Mouse (Mus musculus) midbrain, postnatal 0 days (tissue): ENCODE data around the gene Pcca. TPM values are rescaled to one million over a fixed set of nuclear protein-coding genes. Genes with fewer than 3 reads are reported as not detected.

Source experiments
- ATAC-seq: fragments of 200-750 bp; cut with Nextera tagmentation; 2 replicates; pipeline ENCODE4 v1.8.0; 2017; ENCODE audit warnings: moderate number of reproducible peaks, mild to moderate bottlenecking, moderate TSS enrichment, moderate library complexity; ENCODE audit not compliant: low FRiP score
- DNase-seq: peaks from one replicate; pipeline ENCODE4 v3.0.0-alpha.2; 2015; ENCODE audit warnings: low spot score
- H3K27ac ChIP-seq: fragments of 300-500 bp; sonication (generic); 2 replicates; pipeline ENCODE4 v1.5.1; 2014; ENCODE audit warnings: low read depth, mild to moderate bottlenecking, low read length, mixed read lengths
- H3K27me3 ChIP-seq: fragments of 300-500 bp; sonication (generic); 2 replicates; pipeline ENCODE4 v1.6.1; 2014; ENCODE audit warnings: low read length, control low read depth, mixed read lengths; ENCODE audit not compliant: insufficient read depth
- H3K36me3 ChIP-seq: fragments of 300-500 bp; sonication (generic); 2 replicates; pipeline ENCODE4 v1.6.1; 2014; ENCODE audit warnings: low read length, control low read depth, mixed read lengths; ENCODE audit not compliant: insufficient read depth
- H3K4me1 ChIP-seq: fragments of 300-500 bp; sonication (generic); 2 replicates; pipeline ENCODE4 v1.6.1; 2014; ENCODE audit warnings: mild to moderate bottlenecking, control low read depth, antibody characterized with exemption, low read length, mixed read lengths; ENCODE audit not compliant: insufficient read depth
- H3K4me2 ChIP-seq: fragments of 300-500 bp; sonication (generic); 2 replicates; pipeline ENCODE4 v1.6.1; 2014; ENCODE audit warnings: low read depth, mild to moderate bottlenecking, low read length, mixed read lengths; ENCODE audit not compliant: poor library complexity, severe bottlenecking
- H3K4me3 ChIP-seq: fragments of 300-500 bp; sonication (generic); 2 replicates; pipeline ENCODE4 v1.5.1; 2014; ENCODE audit warnings: low read depth, mild to moderate bottlenecking, low read length, moderate library complexity
- H3K9ac ChIP-seq: fragments of 300-500 bp; sonication (generic); replicated peaks from 2 replicates; pipeline ENCODE4 v1.6.1; 2014; ENCODE audit warnings: mild to moderate bottlenecking, low read length, moderate library complexity, mixed read lengths; ENCODE audit not compliant: poor library complexity, severe bottlenecking
- H3K9me3 ChIP-seq: fragments of 300-500 bp; sonication (generic); 2 replicates; pipeline ENCODE4 v1.6.1; 2016; ENCODE audit warnings: low read length, control low read depth
- CTCF ChIP-seq: IDR thresholded peaks from 2 replicates; pipeline ENCODE4 v1.5.1; 2016; ENCODE audit warnings: antibody characterized with exemption, mild to moderate bottlenecking
- WGBS: fragments of 180-500 bp; shearing (Covaris S2); extraction: QIAGEN DNeasy Blood & Tissue Kit; methylation state at CpG from one replicate; pipeline ENCODE4 v1.1.7; 2014; 5-methylcytosine and 5-hydroxymethylcytosine counted together
- polyA plus RNA-seq: library from polyadenylated mRNA; unstranded; fragments of >200 nt; fragmentation: Nextera tagmentation; extraction: Ambion mirVana; gene quantifications from 2 replicates; pipeline ENCODE4 v1.2.1, GENCODE M21; 2015
- total RNA-seq: library from RNA; depleted of rRNA; stranded (reverse); fragments of >200 nt; gene quantifications from 2 replicates; pipeline ENCODE4 v1.2.3, GENCODE M21; 2014

Gene Pcca
- total and polyA plus RNA-seq, 2 experiments from 2014 or later: 16.7 to 27.2 TPM

- TF ChIP-seq CTCF: no peak
- DNase-seq: no peak
- Histone ChIP-seq H3K9me3 (no peaks in the 10 kb centered on the region), H3K4me3 (no peak overlapping the region), H3K27ac (no peak overlapping the region), H3K4me2 (no peak overlapping the region), H3K9ac (no peak overlapping the region), H3K27me3 (no peaks in the 10 kb centered on the region), H3K4me1 (no peaks in the 10 kb centered on the region; the same call in 1 of the 2 replicates), H3K36me3 (no peaks in the 10 kb centered on the region)
- WGBS: 79% methylated on average over 6 of the region's 6 CpGs
- ATAC-seq: no peak
Observed at GRCm38 (mm10) chr14:122869831-122870230, 335.7 kb downstream of the Pcca start.

DNA sequence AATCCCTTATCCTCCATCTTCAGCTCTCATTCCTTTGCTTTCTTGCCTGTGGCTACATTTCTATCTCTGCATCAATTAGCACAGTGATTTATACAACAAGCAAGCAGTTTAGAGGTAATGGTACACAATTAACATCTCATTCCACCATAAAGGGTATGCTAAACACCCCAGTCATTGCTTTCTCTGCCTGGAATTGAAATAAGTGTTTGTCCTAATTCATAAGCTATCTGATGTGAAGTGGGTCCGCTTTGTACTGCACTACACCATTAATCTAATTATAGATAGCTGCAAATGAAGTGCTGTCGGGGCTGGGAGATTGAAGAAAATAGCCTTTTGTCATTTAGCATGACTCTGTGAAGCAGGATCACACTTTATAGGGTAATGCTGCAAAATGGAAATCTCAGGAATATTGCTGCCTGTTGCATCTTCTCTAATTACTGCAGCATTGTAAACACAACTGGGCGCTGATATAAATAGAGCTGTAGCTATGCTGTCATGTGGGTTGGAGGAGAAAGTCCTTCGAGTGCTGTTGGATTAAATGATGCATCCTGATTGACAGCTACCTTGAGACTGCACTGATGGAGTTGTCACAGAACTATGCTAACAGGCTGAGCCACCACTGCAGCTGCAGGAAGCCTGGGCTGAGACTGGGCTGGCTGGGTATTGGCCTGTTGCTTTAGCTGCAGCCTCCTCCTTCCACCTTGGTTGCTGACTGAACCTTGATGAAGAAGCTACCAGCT is 337.9 kb downstream of the Pcca start:
- Histone ChIP-seq H3K27ac (no peak overlapping the region), H3K4me2 (no peak overlapping the region), H3K4me3 (no peak overlapping the region), H3K36me3 (no peaks in the 10 kb centered on the region), H3K4me1 (no peaks in the 10 kb centered on the region; the same call in 1 of the 2 replicates), H3K27me3 (no peaks in the 10 kb centered on the region), H3K9ac (no peak overlapping the region), H3K9me3 (no peaks in the 10 kb centered on the region)
- DNase-seq (no peak), ATAC-seq (no peak)
- TF ChIP-seq CTCF: no peak
- 35% methylated on average over 4 of the region's 4 CpGs for WGBS

DNA sequence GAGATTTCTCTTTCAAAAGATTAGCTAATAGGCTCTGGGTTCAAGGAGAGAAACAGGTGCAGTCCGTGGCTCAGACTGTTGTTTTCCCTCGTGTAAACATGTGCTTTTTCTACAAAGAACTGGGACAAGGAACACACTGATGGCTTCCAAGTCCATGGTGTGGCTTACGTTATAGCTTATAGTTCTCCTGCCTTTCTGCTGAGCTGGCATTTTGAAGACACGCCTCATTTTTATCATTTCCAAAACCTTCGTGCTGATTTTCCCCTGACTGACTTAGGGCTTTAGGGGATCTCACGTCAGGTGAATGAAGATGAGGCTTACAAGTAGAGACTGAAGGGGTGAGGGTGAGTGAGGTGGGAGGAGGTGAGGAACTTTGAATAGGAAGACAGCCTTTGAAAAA is 338.5 kb downstream of the Pcca start:
- no peaks in the 10 kb centered on the region for H3K36me3 ChIP-seq
- no peak overlapping the region for H3K9ac ChIP-seq
- WGBS: 76% methylated on average over 6 of the region's 6 CpGs
- no peak for TF ChIP-seq CTCF
- no peaks in the 10 kb centered on the region; the same call in 1 of the 2 replicates for H3K4me1 ChIP-seq
- H3K4me3 ChIP-seq: no peak overlapping the region
- ATAC-seq (no peak), DNase-seq (no peak)
- no peaks in the 10 kb centered on the region for H3K9me3 ChIP-seq
- H3K4me2 ChIP-seq: no peak overlapping the region
- no peaks in the 10 kb centered on the region for H3K27me3 ChIP-seq
- H3K27ac ChIP-seq: no peak overlapping the region

DNA sequence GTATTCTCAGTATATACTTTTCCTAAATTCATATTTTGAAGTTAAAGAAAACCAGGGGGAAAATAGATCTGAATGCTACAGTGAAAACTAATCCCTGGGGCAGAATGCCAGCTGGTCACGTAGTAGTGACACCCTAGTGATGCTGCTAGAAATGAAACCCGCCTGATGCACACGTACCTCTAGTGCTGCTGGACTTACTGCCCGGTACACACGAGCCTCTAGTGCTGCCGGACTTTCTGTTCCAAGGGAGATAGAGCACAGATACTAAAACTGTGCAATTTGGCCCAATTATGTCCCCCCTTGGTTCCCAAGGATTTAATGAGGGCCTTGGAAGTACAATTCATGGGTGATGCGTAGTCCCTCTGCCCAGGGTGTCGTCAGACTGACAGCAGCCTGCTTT is 340.9 kb downstream of the Pcca start:
- 54% methylated on average over 8 of the region's 8 CpGs for WGBS

DNA sequence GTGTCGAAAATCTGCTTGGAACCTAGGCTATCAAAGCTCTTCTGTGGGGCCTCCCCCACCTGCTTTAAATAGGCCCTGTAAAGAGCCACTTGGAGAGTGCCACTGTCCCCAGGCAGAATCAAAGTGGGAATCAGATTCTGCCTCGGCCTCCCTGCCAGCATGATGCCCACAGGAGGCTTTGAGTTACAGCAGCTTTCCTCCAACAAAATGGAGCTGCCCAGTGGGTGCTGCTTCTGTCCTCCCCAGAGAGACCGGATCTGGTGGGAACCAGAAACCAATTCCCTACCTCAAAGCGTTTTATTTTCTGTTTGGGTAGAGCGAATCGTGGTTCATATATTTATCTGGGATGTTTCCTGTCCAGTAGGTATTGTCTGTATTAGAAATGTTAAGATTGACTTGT is 341.5 kb downstream of the Pcca start:
- H3K4me1 ChIP-seq: no peaks in the 10 kb centered on the region
- H3K36me3 ChIP-seq: no peaks in the 10 kb centered on the region
- H3K9me3 ChIP-seq: no peaks in the 10 kb centered on the region
- H3K4me3 ChIP-seq: no peak overlapping the region
- ATAC-seq (0 out of 2 replicates have a peak, but pooled peaks have one; percentile 28), DNase-seq (no peak)
- H3K4me2 ChIP-seq: no peak overlapping the region
- no peak overlapping the region for H3K9ac ChIP-seq
- WGBS: 37% methylated on average over 6 of the region's 6 CpGs
- H3K27ac ChIP-seq: peak overlapping the region; percentile 55
- no peak for TF ChIP-seq CTCF
- no peaks in the 10 kb centered on the region for H3K27me3 ChIP-seq

More for the DNA sequence above, 340.9 kb downstream of the Pcca start:
- no peaks in the 10 kb centered on the region for H3K27me3 ChIP-seq
- H3K27ac ChIP-seq: 0 out of 2 replicates have a peak overlapping the region, but pooled peaks have one; percentile 55
- H3K9ac ChIP-seq: no peak overlapping the region
- no peaks in the 10 kb centered on the region; the same call in 1 of the 2 replicates for H3K4me1 ChIP-seq
- H3K9me3 ChIP-seq: no peaks in the 10 kb centered on the region
- no peak for ATAC-seq
- H3K4me2 ChIP-seq: no peak overlapping the region
- peak; percentile 31 for DNase-seq
- H3K4me3 ChIP-seq: no peak overlapping the region
- no peaks in the 10 kb centered on the region for H3K36me3 ChIP-seq
- no peak for TF ChIP-seq CTCF

DNA sequence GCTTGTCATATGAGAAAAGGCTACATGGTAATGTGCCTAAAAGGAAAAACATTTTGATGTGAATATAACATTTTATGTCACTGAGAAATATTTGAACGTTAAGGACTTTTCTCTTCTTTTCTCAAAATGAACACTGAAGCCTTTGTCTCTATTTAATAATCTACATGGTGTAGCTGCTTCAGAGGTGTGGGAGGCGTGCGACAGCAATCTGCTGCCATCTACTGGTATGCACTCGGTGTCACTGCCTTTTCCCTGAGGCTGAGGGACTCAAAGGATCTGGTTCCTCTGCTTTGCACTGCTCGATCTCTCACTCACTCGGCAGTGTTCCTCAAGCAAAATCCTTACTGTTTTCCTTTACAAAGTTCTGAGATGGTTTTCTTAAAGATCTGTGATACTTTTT is 342.0 kb downstream of the Pcca start:
- Histone ChIP-seq H3K9me3 (no peaks in the 10 kb centered on the region), H3K27me3 (no peaks in the 10 kb centered on the region), H3K9ac (no peak overlapping the region), H3K4me2 (no peak overlapping the region), H3K4me1 (no peaks in the 10 kb centered on the region), H3K4me3 (no peak overlapping the region), H3K36me3 (no peaks in the 10 kb centered on the region), H3K27ac (no peak overlapping the region)
- ATAC-seq (peak; percentile 90), DNase-seq (peak; percentile 93)
- WGBS: 1% methylated on average over 6 of the region's 6 CpGs
- peak; percentile 99 for TF ChIP-seq CTCF
